Mouse (Mus musculus) MEL (cell line): ENCODE measurements around the gene Itga9. TPM values are rescaled to one million over a fixed set of nuclear protein-coding genes. Genes with fewer than 3 reads are reported as not detected.

Experiments used
- DNase-seq: peaks from one replicate; pipeline ENCODE4 v3.0.0; 2011; ENCODE audit warnings: low read depth, low spot score
- H3K27ac ChIP-seq: 2 replicates; pipeline ENCODE4 v1.5.1; 2012; ENCODE audit warnings: low read depth, mild to moderate bottlenecking, control low read depth, low read length, moderate library complexity; ENCODE audit not compliant: control insufficient read depth
- H3K27me3 ChIP-seq, 2 experiments: fragments of 150-350 bp in 1 of 2; sonication (generic) in 1 of 2; 2 replicates each; pipeline ENCODE4 v1.6.1; 2012; ENCODE audit warnings: low read length in 2 of 2, mild to moderate bottlenecking in 2 of 2, improper control_type of control experiment in 1 of 2, moderate library complexity in 1 of 2; ENCODE audit not compliant: insufficient read depth in 2 of 2, control insufficient read depth in 1 of 2
- H3K36me3 ChIP-seq, 2 experiments: 2 replicates each; pipeline ENCODE4 v1.6.1; 2012 to 2014; ENCODE audit warnings: low read length in 2 of 2, improper control_type of control experiment in 1 of 2, inconsistent platforms in 1 of 2, mild to moderate bottlenecking in 1 of 2; ENCODE audit not compliant: insufficient read depth in 2 of 2, control insufficient read depth in 1 of 2
- H3K4me1 ChIP-seq, 2 experiments: fragments of 150-350 bp in 1 of 2; sonication (generic) in 1 of 2; 2 replicates each; pipeline ENCODE4 v1.6.1; 2012; ENCODE audit warnings: low read length in 2 of 2, improper control_type of control experiment in 1 of 2, mild to moderate bottlenecking in 1 of 2; ENCODE audit not compliant: insufficient read depth in 2 of 2, control insufficient read depth in 1 of 2
- H3K4me3 ChIP-seq, 2 experiments: fragments of 150-350 bp in 1 of 2; sonication (generic) in 1 of 2; 2 replicates each; pipeline ENCODE4 v1.5.1; 2012; ENCODE audit warnings: low read depth in 2 of 2, low read length in 2 of 2, mild to moderate bottlenecking in 2 of 2, moderate library complexity in 2 of 2, control low read depth in 1 of 2, improper control_type of control experiment in 1 of 2; ENCODE audit not compliant: control insufficient read depth in 1 of 2, insufficient read depth in 1 of 2
- H3K79me2 ChIP-seq: 2 replicates; pipeline ENCODE4 v1.6.1; 2012; ENCODE audit warnings: mild to moderate bottlenecking, low read length, moderate library complexity; ENCODE audit not compliant: control insufficient read depth, poor library complexity, insufficient read depth
- H3K9ac ChIP-seq: 2 replicates; pipeline ENCODE4 v1.6.1; 2012; ENCODE audit warnings: low read depth, mild to moderate bottlenecking, control low read depth, low read length, moderate library complexity; ENCODE audit not compliant: control insufficient read depth, poor library complexity, severe bottlenecking
- H3K9me3 ChIP-seq: fragments of 150-350 bp; sonication (generic); replicated peaks from 2 replicates; pipeline ENCODE4 v1.6.1; 2012; ENCODE audit warnings: mild to moderate bottlenecking, low read length, improper control_type of control experiment, moderate library complexity; ENCODE audit not compliant: insufficient read depth
- BHLHE40 ChIP-seq: IDR thresholded peaks from 2 replicates; pipeline ENCODE4 v1.6.1; 2012; ENCODE audit warnings: low read depth, mild to moderate bottlenecking, inconsistent platforms, low read length, improper control_type of control experiment, borderline replicate concordance
- CHD2 ChIP-seq: IDR thresholded peaks from 2 replicates; pipeline ENCODE4 v1.6.1; 2011; ENCODE audit warnings: low read length, improper control_type of control experiment
- E2F4 ChIP-seq: IDR thresholded peaks from 2 replicates; pipeline ENCODE4 v1.6.1; 2011; ENCODE audit warnings: low read depth, low read length, improper control_type of control experiment, borderline replicate concordance
- ELF1 ChIP-seq: IDR thresholded peaks from 2 replicates; pipeline ENCODE4 v1.6.1; 2014; ENCODE audit warnings: low read depth, mild to moderate bottlenecking, inconsistent platforms, low read length, improper control_type of control experiment, moderate library complexity
- EP300 ChIP-seq, 2 experiments: IDR thresholded peaks; 2 replicates each; pipeline ENCODE4 v1.6.1; 2011; ENCODE audit warnings: improper control_type of control experiment in 2 of 2, low read length in 2 of 2, low read depth in 1 of 2, mild to moderate bottlenecking in 1 of 2
- ETS1 ChIP-seq: IDR thresholded peaks from 2 replicates; pipeline ENCODE4 v1.6.1; 2012; ENCODE audit warnings: low read depth, mild to moderate bottlenecking, inconsistent platforms, low read length, improper control_type of control experiment, moderate library complexity
- GABPA ChIP-seq: IDR thresholded peaks from 2 replicates; pipeline ENCODE4 v1.6.1; 2012; ENCODE audit warnings: low read depth, mild to moderate bottlenecking, inconsistent platforms, low read length, improper control_type of control experiment, moderate library complexity
- JUND ChIP-seq: IDR thresholded peaks from 2 replicates; pipeline ENCODE4 v1.6.1; 2011; ENCODE audit warnings: low read depth, mild to moderate bottlenecking, improper control_type of control experiment, low read length
- MAX ChIP-seq: IDR thresholded peaks from 2 replicates; pipeline ENCODE4 v1.6.1; 2011; ENCODE audit warnings: low read length, improper control_type of control experiment
- MAZ ChIP-seq: IDR thresholded peaks from 2 replicates; pipeline ENCODE4 v1.6.1; 2012; ENCODE audit warnings: low read depth, mild to moderate bottlenecking, inconsistent platforms, low read length, improper control_type of control experiment
- MEF2A ChIP-seq: IDR thresholded peaks from 2 replicates; pipeline ENCODE4 v1.6.1; 2014; ENCODE audit warnings: low read depth, mild to moderate bottlenecking, inconsistent platforms, low read length, improper control_type of control experiment; ENCODE audit not compliant: poor library complexity, insufficient replicate concordance, severe bottlenecking; ENCODE audit errors: extremely low read depth
- MYB ChIP-seq: IDR thresholded peaks from 2 replicates; pipeline ENCODE4 v1.6.1; 2011; ENCODE audit warnings: mild to moderate bottlenecking, low read depth, low read length, improper control_type of control experiment
- MYC ChIP-seq: IDR thresholded peaks from 2 replicates; pipeline ENCODE4 v1.6.1; 2011; ENCODE audit warnings: low read depth, mild to moderate bottlenecking, low read length, improper control_type of control experiment, moderate library complexity
- NELFE ChIP-seq: IDR thresholded peaks from 2 replicates; pipeline ENCODE4 v1.6.1; 2011; ENCODE audit warnings: low read depth, low read length, improper control_type of control experiment
- NRF1 ChIP-seq: IDR thresholded peaks from 2 replicates; pipeline ENCODE4 v1.6.1; 2014; ENCODE audit warnings: low read depth, mild to moderate bottlenecking, inconsistent platforms, low read length, improper control_type of control experiment, moderate library complexity; ENCODE audit not compliant: poor library complexity, insufficient read depth, severe bottlenecking
- POLR2A ChIP-seq, 2 experiments: IDR thresholded peaks; 2 replicates each; pipeline ENCODE4 v1.6.1; 2011 to 2012; ENCODE audit warnings: low read length in 2 of 2, mild to moderate bottlenecking in 2 of 2, control low read depth in 1 of 2, improper control_type of control experiment in 1 of 2, low read depth in 1 of 2, moderate library complexity in 1 of 2; ENCODE audit not compliant: control insufficient read depth in 1 of 2, insufficient read depth in 1 of 2, poor library complexity in 1 of 2
- POLR2AphosphoS5 ChIP-seq: IDR thresholded peaks from 2 replicates; pipeline ENCODE4 v1.6.1; 2012; ENCODE audit warnings: low read depth, borderline replicate concordance, mild to moderate bottlenecking, inconsistent platforms, low read length, moderate library complexity, mixed read lengths
- RAD21 ChIP-seq: IDR thresholded peaks from 2 replicates; pipeline ENCODE4 v1.6.1; 2011; ENCODE audit warnings: mild to moderate bottlenecking, low read depth, low read length, improper control_type of control experiment
- RCOR1 ChIP-seq: IDR thresholded peaks from 2 replicates; pipeline ENCODE4 v1.6.1; 2012; ENCODE audit warnings: low read depth, mild to moderate bottlenecking, inconsistent platforms, low read length, improper control_type of control experiment
- SIN3A ChIP-seq: IDR thresholded peaks from 2 replicates; pipeline ENCODE4 v1.6.1; 2012; ENCODE audit warnings: low read length, improper control_type of control experiment, inconsistent platforms
- SMC3 ChIP-seq: IDR thresholded peaks from 2 replicates; pipeline ENCODE4 v1.6.1; 2011; ENCODE audit warnings: low read depth, low read length, improper control_type of control experiment
- TAL1 ChIP-seq: IDR thresholded peaks from 2 replicates; pipeline ENCODE4 v1.6.1; 2012; ENCODE audit warnings: mild to moderate bottlenecking, inconsistent platforms, low read length, moderate library complexity, mixed read lengths
- TBP ChIP-seq: IDR thresholded peaks from 2 replicates; pipeline ENCODE4 v1.8.0; 2011; ENCODE audit warnings: low read depth, low read length, improper control_type of control experiment
- TCF12 ChIP-seq: IDR thresholded peaks from 2 replicates; pipeline ENCODE4 v1.6.1; 2014; ENCODE audit warnings: low read depth, mild to moderate bottlenecking, inconsistent platforms, low read length, improper control_type of control experiment, moderate library complexity
- USF1 ChIP-seq: IDR thresholded peaks from 2 replicates; pipeline ENCODE4 v1.6.1; 2014; ENCODE audit warnings: low read depth, mild to moderate bottlenecking, inconsistent platforms, low read length, improper control_type of control experiment, moderate library complexity
- ZKSCAN1 ChIP-seq: IDR thresholded peaks from 2 replicates; pipeline ENCODE4 v1.6.1; 2012; ENCODE audit warnings: low read depth, mild to moderate bottlenecking, inconsistent platforms, low read length, improper control_type of control experiment, moderate library complexity
- polyA plus RNA-seq, 2 experiments: library from polyadenylated mRNA; stranded (reverse) in 1 of 2; unstranded in 1 of 2; fragments of >175 nt in 1 of 2; fragments of >200 nt in 1 of 2; gene quantifications; 2 replicates each; pipeline versions ENCODE4 v1.2.1 to v1.2.4; 2012; ENCODE audit warnings: low replicate concordance in 2 of 2, low read depth in 1 of 2; ENCODE audit not compliant: insufficient read length in 2 of 2, insufficient read depth in 1 of 2, missing spikeins in 1 of 2
- total RNA-seq: library from RNA; depleted of rRNA; stranded (reverse); fragments of 300-350 nt; gene quantifications from 2 replicates; pipeline ENCODE4 v1.2.3, GENCODE M21; 2012

Gene Itga9
- total and polyA plus RNA-seq, 3 experiments = 0.19 to 0.21 TPM; not detected in 1

- H3K36me3 ChIP-seq = peaks cover 1 to 15% of the 10 kb centered on the region in 2 experiments
- no peaks in the 10 kb centered on the region for H3K79me2 ChIP-seq
- H3K27me3 ChIP-seq = no peaks in the 10 kb centered on the region
These were observed 21.7 kb upstream of the Itga9 start for GRCm38 (mm10) chr9:118584838-118585237.

GRCm38 (mm10) chr9:118585998-118586397 lies 20.5 kb upstream of the Itga9 start:
- Histone ChIP-seq H3K9ac (no peak overlapping the region), H3K27me3 (no peaks in the 10 kb centered on the region), H3K36me3 (peaks cover 1 to 15% of the 10 kb centered on the region in 2 experiments), H3K79me2 (no peaks in the 10 kb centered on the region), H3K4me3 (no peak overlapping the region), H3K9me3 (no peaks in the 10 kb centered on the region), H3K4me1 (peaks cover 7 to 25% of the 10 kb centered on the region in 2 experiments), H3K27ac (no peak overlapping the region)
- TF ChIP-seq USF1 = peak; percentile 75
- no peak for TF ChIP-seq CHD2
- TF ChIP-seq JUND = no peak
- no peak for TF ChIP-seq GABPA
- no peak for TF ChIP-seq MAX
- TF ChIP-seq ELF1 = no peak
- TF ChIP-seq MEF2A = no peak
- TF ChIP-seq BHLHE40 = no peak
- TF ChIP-seq MYB = no peak
- TF ChIP-seq RAD21 = no peak
- 0 out of 4 replicates have a peak, but pooled peaks of 1 of the 2 experiments have one; percentile 9 for TF ChIP-seq EP300 (IDR thresholded peaks at IDR 0.05; ENCODE audit: low read depth in 1 of 2, low read length in 2 of 2)
- no peak for TF ChIP-seq SMC3
- no peak for TF ChIP-seq MAZ
- no peak for TF ChIP-seq TBP
- TF ChIP-seq NRF1 = no peak
- TF ChIP-seq POLR2AphosphoS5 = no peak
- TF ChIP-seq ETS1 = no peak
- TF ChIP-seq TCF12 = peak; percentile 46; the same call in 1 of the 2 replicates
- TF ChIP-seq TAL1 = peak; percentile 34; the same call in 1 of the 2 replicates
- TF ChIP-seq MYC = no peak
- no peak for TF ChIP-seq ZKSCAN1
- TF ChIP-seq POLR2A (IDR thresholded peaks at IDR 0.05; ENCODE audit: control insufficient read depth in 1 of 2, insufficient read depth in 1 of 2, low read depth in 1 of 2, low read length in 2 of 2, poor library complexity in 1 of 2) = no peak
- TF ChIP-seq NELFE = no peak
- TF ChIP-seq SIN3A = no peak
- no peak for TF ChIP-seq RCOR1
- DNase-seq = peak; percentile 37

More at GRCm38 (mm10) chr9:118584838-118585237, 21.7 kb upstream of the Itga9 start:
- peak; percentile 48 for DNase-seq
- no peak for TF ChIP-seq MYB
- no peak for TF ChIP-seq SMC3
- TF ChIP-seq POLR2AphosphoS5 = no peak
- TF ChIP-seq E2F4 = no peak
- no peak for TF ChIP-seq ELF1
- TF ChIP-seq GABPA = peak; percentile 72; the same call in 1 of the 2 replicates
- Histone ChIP-seq H3K9me3 (no peaks in the 10 kb centered on the region), H3K9ac (no peak overlapping the region), H3K4me3 (no peak overlapping the region), H3K4me1 (peaks cover 5 to 21% of the 10 kb centered on the region in 2 experiments), H3K27ac (no peak overlapping the region)
